Mouse (Mus musculus) brain, embryonic 14.5 days (tissue): ENCODE data around the gene Ubqln2.

Experiments
- CTCF ChIP-seq: fragments of 200-500 bp; IDR thresholded peaks from 2 replicates; pipeline ENCODE4 v1.5.1; 2012; ENCODE audit warnings: inconsistent platforms, mild to moderate bottlenecking, moderate library complexity, borderline replicate concordance; ENCODE audit not compliant: insufficient read depth, insufficient read length; ENCODE audit errors: extremely low read depth
- POLR2A ChIP-seq: fragments of 200-500 bp; IDR thresholded peaks from 2 replicates; pipeline ENCODE4 v1.6.1; 2012; ENCODE audit warnings: mild to moderate bottlenecking, inconsistent platforms, borderline replicate concordance; ENCODE audit not compliant: poor library complexity, insufficient read depth, insufficient read length, severe bottlenecking; ENCODE audit errors: extremely low read depth

- TF ChIP-seq CTCF (no peak), POLR2A (no peak)
Observed at GRCm38 (mm10) chrX:153476760-153477248, 21.2 kb upstream of the Ubqln2 start.
